Mouse (Mus musculus) lung, embryonic 14.5 days (tissue): ENCODE results near the gene Rnaset2b. TPM values are rescaled to one million over a fixed set of nuclear protein-coding genes. Genes with fewer than 3 reads are reported as not detected.
"Not testable (repeated sequence)": the region's sequence is repeated elsewhere in the genome, so short reads cannot be mapped to it uniquely, and the experiment has no call there.

Experiments used
- ATAC-seq: fragments of 200-750 bp; cut with Nextera tagmentation; 2 replicates; pipeline ENCODE4 v1.8.0; 2017; ENCODE audit warnings: mild to moderate bottlenecking, moderate TSS enrichment, moderate library complexity; ENCODE audit not compliant: insufficient read depth
- DNase-seq: peaks from one replicate; pipeline ENCODE4 v3.0.0-alpha.2; 2015
- H3K27ac ChIP-seq: fragments of 300-500 bp; sonication (generic); 2 replicates; pipeline ENCODE4 v1.5.1; 2014; ENCODE audit warnings: low read depth, mild to moderate bottlenecking, moderate library complexity
- H3K27me3 ChIP-seq: fragments of 300-500 bp; sonication (generic); 2 replicates; pipeline ENCODE4 v1.6.1; 2014; ENCODE audit warnings: low read length, control low read depth; ENCODE audit not compliant: insufficient read depth
- H3K36me3 ChIP-seq: fragments of 300-500 bp; sonication (generic); 2 replicates; pipeline ENCODE4 v1.6.1; 2014; ENCODE audit warnings: control low read depth; ENCODE audit not compliant: insufficient read depth
- H3K4me1 ChIP-seq: fragments of 300-500 bp; sonication (generic); 2 replicates; pipeline ENCODE4 v1.6.1; 2014; ENCODE audit warnings: antibody characterized with exemption, control low read depth; ENCODE audit not compliant: insufficient read depth
- H3K4me2 ChIP-seq: fragments of 300-500 bp; sonication (generic); 2 replicates; pipeline ENCODE4 v1.6.1; 2014; ENCODE audit warnings: mild to moderate bottlenecking
- H3K4me3 ChIP-seq: fragments of 300-500 bp; sonication (generic); 2 replicates; pipeline ENCODE4 v1.5.1; 2014; ENCODE audit warnings: low read depth, low read length
- H3K9ac ChIP-seq: fragments of 300-500 bp; sonication (generic); 2 replicates; pipeline ENCODE4 v1.6.1; 2014
- H3K9me3 ChIP-seq: fragments of 300-500 bp; sonication (generic); 2 replicates; pipeline ENCODE4 v1.6.1; 2016; ENCODE audit warnings: low read depth, low read length, control low read depth
- WGBS: fragments of 180-500 bp; shearing (Covaris S2); extraction: QIAGEN DNeasy Blood & Tissue Kit; methylation state at CpG from one replicate; pipeline ENCODE4 v1.1.7; 2014; 5-methylcytosine and 5-hydroxymethylcytosine counted together
- polyA plus RNA-seq: library from polyadenylated mRNA; unstranded; fragments of >200 nt; fragmentation: Nextera tagmentation; extraction: Ambion mirVana; gene quantifications from 2 replicates; pipeline ENCODE4 v1.2.1, GENCODE M21; 2014

The Rnaset2b gene
- 220 and 234 TPM in 2 replicates for polyA plus RNA-seq

GRCm38 (mm10) chr17:6970334-6970733 is at the start of gene Rnaset2b:
TSS of gene Rnaset2b (plus strand) at chr17:6970634.
- not testable (repeated sequence) for H3K27ac ChIP-seq, H3K4me3 ChIP-seq, H3K36me3 ChIP-seq, H3K9ac ChIP-seq, ATAC-seq, H3K27me3 ChIP-seq, H3K9me3 ChIP-seq, H3K4me2 ChIP-seq, DNase-seq, H3K4me1 ChIP-seq
- no CpG with 5 or more reads among the region's 8 CpGs for WGBS

- not testable (repeated sequence) for H3K4me1 ChIP-seq, H3K4me2 ChIP-seq, H3K4me3 ChIP-seq, DNase-seq, H3K9ac ChIP-seq, H3K27ac ChIP-seq, H3K9me3 ChIP-seq, H3K27me3 ChIP-seq, H3K36me3 ChIP-seq, ATAC-seq
- whole genome bisulfite sequencing = 91% methylated on average over 6 of the region's 7 CpGs
Measured at GRCm38 (mm10) chr17:6931625-6932024, 38.8 kb upstream of the Rnaset2b start.

GRCm38 (mm10) chr17:6942560-6942959 is 27.9 kb upstream of the Rnaset2b start:
- ATAC-seq, H3K9ac ChIP-seq, H3K36me3 ChIP-seq, H3K9me3 ChIP-seq, H3K27me3 ChIP-seq, DNase-seq, H3K4me1 ChIP-seq, H3K4me3 ChIP-seq, H3K27ac ChIP-seq, H3K4me2 ChIP-seq: not testable (repeated sequence)
- WGBS = no CpG with 5 or more reads among the region's 4 CpGs

GRCm38 (mm10) chr17:6947637-6947983 is 22.8 kb upstream of the Rnaset2b start:
- peak overlapping the region; percentile 67 for H3K4me2 ChIP-seq
- H3K4me3 ChIP-seq = peak overlapping the region; percentile 51
- whole genome bisulfite sequencing = no CpG with 5 or more reads among the region's 8 CpGs

GRCm38 (mm10) chr17:6947984-6948768 is 22.3 kb upstream of the Rnaset2b start, which contains the start of gene Rsph3b:
TSS of gene Rsph3b (minus strand) at chr17:6948682.
- WGBS = under 1% methylated on average over 67 of the region's 73 CpGs
- H3K27me3 ChIP-seq, H3K9me3 ChIP-seq, H3K4me1 ChIP-seq, H3K36me3 ChIP-seq: not testable (repeated sequence)
- Histone ChIP-seq H3K4me2 (peak within 1 kb of the TSS; percentile 67), H3K27ac (peak within 1 kb of the TSS; percentile 70; the same call in 1 of the 2 replicates), H3K4me3 (peak within 1 kb of the TSS; percentile 51), H3K9ac (peak within 1 kb of the TSS; percentile 32)
- ATAC-seq (peak; percentile 98), DNase-seq (peak; percentile 91)

More at GRCm38 (mm10) chr17:6947637-6947983, 22.8 kb upstream of the Rnaset2b start:
- not testable (repeated sequence) for ATAC-seq, H3K4me1 ChIP-seq, H3K27ac ChIP-seq, H3K9ac ChIP-seq, DNase-seq, H3K36me3 ChIP-seq, H3K9me3 ChIP-seq, H3K27me3 ChIP-seq

- not testable (repeated sequence) for H3K4me1 ChIP-seq, H3K36me3 ChIP-seq, H3K9me3 ChIP-seq, H3K27me3 ChIP-seq, DNase-seq
- 9% methylated on average over 9 of the region's 9 CpGs for WGBS
- Histone ChIP-seq H3K4me3 (peak overlapping the region; percentile 51), H3K27ac (peak overlapping the region; percentile 70; the same call in 1 of the 2 replicates), H3K4me2 (peak overlapping the region; percentile 67), H3K9ac (peak overlapping the region; percentile 32)
- ATAC-seq = peak; percentile 22; the same call in 1 of the 2 replicates
Measured at GRCm38 (mm10) chr17:6948769-6949228, 21.6 kb upstream of the Rnaset2b start.

GRCm38 (mm10) chr17:6958881-6959280 is 11.6 kb upstream of the Rnaset2b start:
- H3K4me3 ChIP-seq, DNase-seq, ATAC-seq, H3K4me1 ChIP-seq, H3K4me2 ChIP-seq, H3K27me3 ChIP-seq, H3K9ac ChIP-seq, H3K9me3 ChIP-seq, H3K27ac ChIP-seq, H3K36me3 ChIP-seq: not testable (repeated sequence)
- WGBS = 80% methylated on average over 5 of the region's 8 CpGs

GRCm38 (mm10) chr17:6959543-6960259 is 10.7 kb upstream of the Rnaset2b start:
- not testable (repeated sequence) for DNase-seq, H3K9ac ChIP-seq, H3K36me3 ChIP-seq, H3K4me1 ChIP-seq, ATAC-seq, H3K9me3 ChIP-seq, H3K27ac ChIP-seq, H3K27me3 ChIP-seq
- WGBS = 64% methylated on average over 3 of the region's 6 CpGs
- Histone ChIP-seq H3K4me3 (peak overlapping the region; percentile 43), H3K4me2 (peak overlapping the region; percentile 51)

GRCm38 (mm10) chr17:6960349-6960748 is 10.1 kb upstream of the Rnaset2b start:
- Histone ChIP-seq H3K4me3 (peak overlapping the region; percentile 43), H3K4me2 (peak overlapping the region; percentile 51), H3K9ac (peak overlapping the region; percentile 58)
- not testable (repeated sequence) for H3K4me1 ChIP-seq, ATAC-seq, H3K36me3 ChIP-seq, H3K9me3 ChIP-seq, H3K27ac ChIP-seq, H3K27me3 ChIP-seq
- under 1% methylated on average over 12 of the region's 12 CpGs for WGBS
- peak; percentile 3 for DNase-seq

- H3K27me3 ChIP-seq, H3K4me1 ChIP-seq, H3K36me3 ChIP-seq, H3K9me3 ChIP-seq: not testable (repeated sequence)
- Histone ChIP-seq H3K27ac (peak within 1 kb of the TSS; percentile 58; the same call in 1 of the 2 replicates), H3K4me2 (peak within 1 kb of the TSS; percentile 51), H3K4me3 (peak within 1 kb of the TSS; percentile 43), H3K9ac (peak within 1 kb of the TSS; percentile 58)
- ATAC-seq = peak; percentile 34; the same call in 1 of the 2 replicates
- WGBS = 2% methylated on average over 34 of the region's 51 CpGs
- DNase-seq = peak; percentile 6
Measured at GRCm38 (mm10) chr17:6960776-6961175, 9.7 kb upstream of the Rnaset2b start, which contains the start of gene Tagap1. TSS of gene Tagap1 (minus strand) at chr17:6961156.
